16 mouse cellular contexts compared by ENCODE assay signal in genomic region chr13:94794689-94795088, GRCm38 (mm10).
"Had no signal": no experiment of that assay in that cellular context is flagged by ENCODE, and none has a peak within 500 bp of the region (broad histone marks: within the 10 kb centered on the region; RNA-seq: fewer than 3 reads in every experiment).

No protein-coding gene starts in this region.

- H3K36me3 ChIP-seq: limb, embryonic 10.5 days; limb, embryonic 13.5 days; liver, embryonic 12.5 days; liver, embryonic 15.5 days; lung, embryonic 15.5 days had no signal

- DNase-seq: kidney, postnatal 25 days; layer of hippocampus, adult 9-11 months; liver; lung, adult 18-20 months; lung, postnatal 10 days; lung, postnatal 4 days; midbrain, embryonic 14.5 days; thymus, adult 18-20 months; thymus, postnatal 36 days had no signal

- ATAC-seq: liver, embryonic 12.5 days had no signal

- H3K4me3 ChIP-seq: layer of hippocampus, adult 2 months; limb, embryonic 10.5 days; limb, embryonic 13.5 days; liver, embryonic 12.5 days; liver, embryonic 15.5 days; lung, embryonic 15.5 days had no signal

- H3K27ac ChIP-seq: kidney, postnatal 0 days; layer of hippocampus, adult 2 months; limb, embryonic 10.5 days; limb, embryonic 13.5 days; liver, embryonic 12.5 days; liver, embryonic 15.5 days; lung, embryonic 15.5 days had no signal

- H3K9me3 ChIP-seq: limb, embryonic 10.5 days; limb, embryonic 13.5 days; liver, embryonic 12.5 days; liver, embryonic 15.5 days; lung, embryonic 15.5 days had no signal

- H3K9ac ChIP-seq: limb, embryonic 13.5 days; liver, embryonic 12.5 days; liver, embryonic 15.5 days; lung, embryonic 15.5 days had no signal

- H3K27me3 ChIP-seq: limb, embryonic 13.5 days; liver, embryonic 12.5 days; liver, embryonic 15.5 days; lung, embryonic 15.5 days had no signal
